Mouse (Mus musculus): ENCODE results near the gene Pck2.

Pck2 gene

DNA sequence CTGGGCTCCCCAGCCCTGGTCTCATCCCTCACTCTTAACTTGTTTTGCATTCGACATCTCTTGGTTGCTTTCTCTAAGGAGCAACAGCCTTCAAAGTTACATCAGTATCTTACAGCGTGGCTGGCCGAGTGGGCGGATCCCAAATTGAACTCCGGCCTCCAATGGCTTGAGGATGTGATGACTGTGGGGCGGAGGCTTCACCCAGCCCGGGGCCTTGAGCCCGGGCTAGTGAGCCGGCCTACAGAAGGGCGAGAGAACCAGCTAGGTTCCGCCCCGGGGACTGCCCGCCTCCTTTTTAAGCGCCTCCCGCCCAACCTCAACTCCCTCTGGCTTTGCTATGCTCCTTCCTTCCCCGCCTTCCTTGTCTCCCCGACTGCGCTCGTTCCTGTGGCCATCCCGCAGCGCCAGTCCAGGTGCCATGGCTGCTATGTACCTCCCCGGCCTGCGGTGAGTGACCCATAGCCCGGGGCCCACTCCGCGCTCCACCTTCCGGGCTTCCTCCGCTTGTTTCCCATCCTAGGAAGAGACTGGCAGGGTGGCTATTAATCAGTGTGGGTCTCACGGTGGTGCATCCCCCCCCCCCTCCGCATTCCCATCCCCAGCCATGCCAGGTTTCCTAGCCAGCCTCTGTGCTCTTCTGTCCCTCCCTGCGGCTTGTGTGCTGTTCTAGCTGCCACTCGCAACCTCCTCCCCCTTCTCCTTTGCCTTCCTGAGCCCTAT is at the start of gene Pck2:
TSS of gene Pck2 (plus strand) at position 200 of the 720 bp plus-strand sequence.
- peak; percentile 85 for DNase-seq (ENCODE audit: low spot score)

DNA sequence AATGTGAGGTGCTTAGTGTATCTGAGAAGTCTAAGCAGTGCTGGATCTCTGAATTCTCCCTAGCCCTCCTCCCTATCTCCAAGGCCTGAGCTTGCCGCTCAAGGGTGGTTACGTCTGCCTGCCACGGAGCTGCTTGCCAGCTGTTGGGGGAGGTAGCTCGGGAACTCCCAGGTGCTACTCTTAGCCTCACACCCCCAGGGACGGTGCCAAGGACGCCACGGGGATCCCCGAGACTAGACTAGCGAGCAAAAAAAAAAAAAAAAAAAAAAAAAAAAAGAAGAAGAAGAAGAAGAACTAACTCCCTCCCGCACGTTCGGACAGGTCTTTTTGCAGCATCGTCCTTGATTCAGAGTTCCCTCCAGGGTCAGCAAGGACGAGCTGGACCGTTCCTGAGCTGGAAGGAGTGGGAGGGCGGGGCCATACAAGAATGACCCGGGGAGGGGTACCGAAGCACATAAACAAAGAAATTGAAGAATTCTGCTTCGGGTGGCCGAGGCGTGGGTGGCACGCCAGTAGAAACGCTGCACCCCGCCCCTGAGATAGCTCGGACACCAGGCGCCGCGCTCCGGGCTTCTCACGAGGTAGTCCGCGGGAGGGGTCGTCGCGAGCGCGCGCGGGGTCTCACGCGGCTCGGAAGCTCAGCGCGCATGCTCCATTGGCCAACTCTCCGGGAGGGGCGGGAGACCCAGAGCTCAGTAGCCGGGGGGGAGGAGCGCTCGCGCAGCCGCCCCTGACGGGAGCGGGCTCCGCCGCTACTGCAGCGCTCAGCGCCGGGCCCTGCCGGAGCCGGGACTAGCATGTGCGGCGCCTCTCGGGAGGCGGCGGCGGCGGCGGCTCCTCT is 49.5 kb upstream of the Pck2 start, which contains the start of gene Carmil3:
TSS of gene Carmil3 (plus strand) at position 291 of the 841 bp plus-strand sequence.
- peak; percentile 72 for DNase-seq (ENCODE audit: low spot score)

DNA sequence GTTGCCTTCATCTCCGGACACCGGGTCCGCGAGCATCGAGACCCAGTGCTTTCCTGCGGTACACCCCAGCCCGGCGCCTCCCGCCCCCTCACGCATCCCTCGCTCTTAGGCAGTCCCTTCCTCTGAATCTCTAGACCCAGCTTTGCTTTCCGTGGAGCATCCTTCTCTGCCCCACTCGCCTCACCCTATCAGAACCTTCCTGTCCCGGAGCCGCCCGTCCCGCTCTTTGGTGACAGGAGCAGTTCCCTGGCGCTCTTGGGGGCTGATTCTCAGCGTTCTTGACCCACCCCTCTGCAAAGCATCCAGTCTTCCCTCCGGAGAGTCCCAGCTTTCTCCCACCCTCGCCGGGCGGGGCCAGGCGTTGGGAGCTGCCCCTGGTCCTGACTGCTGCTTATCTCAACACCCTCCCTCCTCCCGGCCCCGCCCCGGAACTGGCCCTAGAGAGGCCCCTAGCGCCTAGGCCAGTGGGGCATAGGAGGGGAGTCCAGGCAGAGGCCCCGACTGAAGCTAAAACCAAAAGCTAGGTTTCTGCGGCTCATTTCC is 48.7 kb upstream of the Pck2 start:
- DNase-seq (ENCODE audit: low spot score) = peak; percentile 85

DNA sequence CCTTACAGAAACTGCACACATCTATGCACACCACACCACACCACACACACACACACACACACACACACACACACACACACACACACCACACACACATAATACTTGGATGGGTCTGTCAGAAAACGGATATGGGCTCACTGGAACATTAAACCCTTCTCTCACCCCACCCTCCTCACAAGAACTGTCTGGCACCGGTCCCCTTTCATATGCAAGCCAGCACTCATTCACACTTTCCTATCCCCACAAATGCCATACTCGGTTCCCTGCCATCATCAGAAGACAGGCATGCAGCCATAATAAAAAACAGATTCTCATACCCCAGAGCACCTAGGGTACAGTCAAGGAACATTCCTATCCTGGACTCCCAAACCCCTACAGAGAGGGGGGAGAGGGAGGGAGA is 48.0 kb upstream of the Pck2 start:
- DNase-seq (ENCODE audit: low spot score) = no peak

DNA sequence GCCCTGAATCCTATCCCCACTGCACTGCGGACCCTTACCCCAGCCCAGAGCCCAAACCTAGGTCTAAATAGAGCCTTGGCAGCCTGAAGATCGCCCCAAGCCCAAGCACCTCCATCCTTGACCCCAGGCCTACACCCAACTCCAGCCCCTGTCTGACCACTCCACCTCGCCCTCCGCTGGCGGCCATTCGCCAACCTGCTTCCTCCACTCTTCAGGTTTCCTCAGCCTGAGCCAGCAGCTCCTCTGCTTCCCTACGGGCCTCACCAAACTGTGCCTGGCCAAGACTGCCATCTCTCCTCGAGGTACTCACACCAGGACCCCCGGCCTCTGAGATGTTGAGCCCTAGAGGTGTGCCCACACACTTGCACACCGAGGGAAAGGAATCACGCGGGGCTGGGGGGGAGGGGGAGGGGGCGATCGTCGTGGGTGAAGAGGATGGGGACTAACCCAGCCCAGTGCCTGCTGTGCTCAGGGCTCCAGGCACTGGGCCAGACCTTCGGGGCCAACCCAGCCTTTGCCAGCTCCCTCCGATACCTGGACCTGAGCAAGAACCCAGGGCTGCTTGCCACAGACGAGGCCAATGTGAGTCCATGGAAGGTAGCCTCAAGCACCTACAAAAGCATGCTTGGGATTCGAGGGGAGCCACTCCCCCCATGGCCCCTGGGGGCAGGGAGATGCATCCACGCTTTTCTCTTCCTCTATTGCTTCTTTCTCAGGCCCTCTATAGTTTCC is 44.4 kb upstream of the Pck2 start:
- no peak for DNase-seq (ENCODE audit: low spot score)

DNA sequence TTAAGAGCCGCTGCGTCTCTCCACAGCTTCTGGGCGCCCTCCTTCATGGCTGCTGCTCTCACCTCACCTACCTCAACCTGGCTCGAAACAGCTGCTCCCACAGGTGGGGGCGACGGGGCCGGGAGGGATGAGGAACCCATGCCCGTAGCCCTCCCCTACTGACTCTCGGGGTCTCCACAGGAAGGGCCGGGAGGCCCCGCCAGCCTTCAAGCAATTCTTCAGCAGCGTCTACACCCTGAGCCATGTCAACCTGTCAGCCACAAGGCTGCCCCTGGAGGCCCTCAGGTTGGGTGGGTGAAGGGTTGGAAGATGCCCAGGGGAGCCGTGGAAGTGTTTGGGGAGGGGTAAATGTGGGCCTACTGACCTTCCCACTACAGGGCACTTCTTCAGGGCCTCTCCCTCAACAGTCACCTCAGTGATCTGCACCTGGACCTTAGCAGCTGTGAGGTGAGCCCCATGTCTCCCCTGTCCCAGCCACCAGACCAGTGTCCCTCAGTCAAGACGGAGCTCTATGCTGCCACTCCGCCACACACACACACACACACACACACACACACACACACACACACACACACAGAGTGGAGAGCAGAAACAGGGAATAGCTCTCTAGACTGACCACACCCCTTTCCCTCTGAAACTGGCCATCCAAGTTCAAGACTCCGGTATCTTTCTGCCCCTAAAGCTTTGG is 43.2 kb upstream of the Pck2 start:
- no peak for DNase-seq (ENCODE audit: low spot score)

DNA sequence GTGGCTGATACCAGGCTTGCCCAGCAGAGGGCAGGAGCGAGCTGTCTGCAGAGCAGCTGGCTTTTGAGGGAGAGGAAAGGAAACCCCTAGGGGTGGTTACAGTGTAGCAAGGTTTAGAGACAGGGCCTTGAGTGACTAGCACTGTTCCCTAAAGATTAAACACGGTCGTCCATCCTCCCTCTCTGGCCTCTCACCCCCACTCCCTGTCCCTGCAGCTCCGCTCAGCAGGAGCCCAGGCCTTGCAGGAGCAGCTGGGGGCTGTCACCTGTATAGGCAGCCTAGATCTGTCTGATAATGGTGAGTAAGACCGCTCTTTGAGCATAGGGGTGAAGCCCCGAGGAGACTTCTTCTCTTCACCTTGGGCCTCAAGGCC is 42.6 kb upstream of the Pck2 start:
- peak; percentile 68 for DNase-seq (ENCODE audit: low spot score)

DNA sequence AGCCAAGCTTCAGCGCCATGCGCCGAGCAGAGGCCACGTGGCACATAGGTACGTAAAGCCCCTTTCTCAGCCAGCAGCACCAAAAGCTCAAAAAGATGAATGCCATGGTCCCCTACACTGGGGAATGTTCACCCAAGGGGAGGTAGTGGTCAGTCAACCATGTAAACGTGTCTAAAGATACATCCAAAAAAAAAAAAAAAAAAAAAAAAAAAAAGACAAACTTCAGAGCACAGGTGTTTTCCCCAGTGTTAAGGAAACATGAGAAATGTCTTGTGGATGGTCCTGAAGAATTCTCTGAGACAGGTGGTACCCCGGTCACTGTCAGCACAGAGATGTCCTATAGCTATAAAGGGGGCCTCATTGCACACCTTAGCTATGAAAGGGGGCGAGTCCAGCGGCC is 34.5 kb upstream of the Pck2 start:
- no peak for DNase-seq (ENCODE audit: low spot score)

DNA sequence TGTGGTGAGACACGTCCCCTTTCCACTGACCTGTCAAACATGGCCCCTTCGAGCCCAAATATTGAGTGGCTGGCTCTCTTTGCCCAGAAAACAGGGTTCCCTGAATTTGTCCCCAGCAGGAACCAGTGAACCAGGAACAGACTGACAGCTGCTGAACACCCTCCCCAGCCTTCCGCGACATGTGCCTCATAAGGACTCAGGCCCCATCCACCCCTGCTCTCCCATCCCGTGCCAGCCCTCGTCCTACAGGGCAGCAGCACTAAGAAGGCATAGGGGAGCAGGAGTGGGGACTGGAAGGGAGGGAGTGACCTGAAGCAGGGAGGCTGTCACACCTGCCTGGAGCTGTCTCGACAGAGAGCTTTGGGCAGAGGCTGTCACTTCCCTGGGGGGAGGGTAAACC is 32.3 kb upstream of the Pck2 start:
- no peak for DNase-seq (ENCODE audit: low spot score)

DNA sequence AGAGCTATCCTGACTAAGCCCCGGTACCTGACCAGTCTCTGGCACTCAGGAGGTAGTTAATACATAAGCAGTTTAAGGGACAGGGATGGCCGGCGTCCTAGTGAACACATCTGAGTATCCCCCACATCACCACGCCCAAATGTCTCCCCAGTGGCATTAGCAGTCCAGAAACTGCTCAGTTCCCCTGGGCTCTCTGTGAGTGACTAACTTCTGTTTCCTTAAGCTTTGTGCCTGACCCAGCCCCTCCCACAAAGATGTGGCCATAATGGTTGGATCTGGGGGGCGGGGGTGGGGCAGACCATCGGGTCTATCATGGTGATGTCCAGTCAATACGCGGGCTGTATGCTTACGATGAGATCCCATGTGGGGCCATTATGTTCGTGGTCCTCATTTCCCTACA is 30.5 kb upstream of the Pck2 start:
- DNase-seq (ENCODE audit: low spot score) = no peak

DNA sequence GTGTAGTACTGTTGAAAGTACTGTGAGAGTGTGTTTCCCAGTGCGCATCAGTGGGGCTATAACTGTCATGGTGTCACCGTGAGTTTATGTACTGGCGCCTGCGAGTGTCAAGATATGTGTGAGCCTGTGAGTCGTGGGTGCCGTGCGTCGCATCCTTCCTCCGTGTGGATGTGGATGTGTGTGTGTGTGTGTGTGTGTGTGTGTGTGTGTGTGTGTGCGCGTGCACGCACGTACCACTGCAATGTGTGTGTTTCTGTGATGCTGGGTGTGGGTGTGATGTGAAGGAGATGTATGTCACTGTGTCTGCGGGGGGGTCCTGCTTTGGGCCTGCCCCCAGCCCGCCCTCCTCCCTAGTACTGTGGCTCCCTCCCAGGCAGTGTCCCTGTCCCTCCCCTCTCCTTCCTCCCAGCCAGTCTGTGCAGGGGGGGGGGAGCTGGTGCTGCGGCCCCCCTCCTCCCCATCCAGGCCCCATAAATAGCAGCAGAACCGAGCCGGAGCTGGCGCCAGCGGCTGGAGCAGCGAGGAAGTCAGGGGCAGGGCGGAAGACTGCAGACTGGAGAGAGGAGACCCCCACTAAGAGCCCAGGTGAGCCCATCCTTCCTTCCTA is 29.8 kb upstream of the Pck2 start, which contains the start of gene Cpne6:
TSS of gene Cpne6 (plus strand) at position 321 of the 607 bp plus-strand sequence.
- DNase-seq (ENCODE audit: low spot score) = no peak

DNA sequence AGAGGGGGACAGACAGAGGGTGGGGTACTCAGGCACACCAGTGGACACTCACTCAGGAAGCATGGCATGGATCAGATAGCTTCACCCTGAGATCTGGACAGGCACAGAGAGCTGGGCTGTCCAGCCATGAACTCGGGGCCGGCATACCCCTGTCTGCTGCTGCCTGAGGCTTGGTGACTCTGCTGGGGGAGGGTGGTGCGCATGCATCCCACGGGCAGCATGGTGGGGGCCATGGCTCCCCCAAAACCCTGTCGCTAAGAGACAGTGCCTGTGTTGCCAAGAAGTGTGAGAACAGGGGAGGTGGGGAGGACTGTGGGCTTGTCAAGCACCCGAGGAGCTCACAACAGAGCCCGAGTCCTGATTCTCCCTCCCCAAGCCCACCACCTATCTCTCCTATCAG is 29.0 kb upstream of the Pck2 start:
- DNase-seq (ENCODE audit: low spot score) = no peak

DNA sequence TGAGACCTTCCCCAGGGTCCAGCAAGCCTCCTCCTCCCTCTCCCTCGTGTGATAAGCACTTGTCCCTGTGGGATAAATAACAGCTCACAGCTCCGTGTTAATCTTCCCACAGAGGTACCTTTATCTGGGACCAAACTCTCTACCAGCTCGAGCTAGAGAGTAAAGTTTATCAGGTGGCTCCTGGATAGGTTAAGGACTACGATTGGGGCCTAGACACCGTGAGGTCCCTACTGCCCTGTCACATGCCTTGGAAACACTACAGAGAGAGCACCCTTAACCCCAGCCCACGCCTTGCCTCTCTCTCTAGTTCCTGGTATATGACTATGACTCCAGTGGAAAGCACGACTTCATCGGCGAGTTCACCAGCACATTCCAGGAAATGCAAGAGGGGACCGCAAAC is 26.1 kb upstream of the Pck2 start:
- no peak for DNase-seq (ENCODE audit: low spot score)

DNA sequence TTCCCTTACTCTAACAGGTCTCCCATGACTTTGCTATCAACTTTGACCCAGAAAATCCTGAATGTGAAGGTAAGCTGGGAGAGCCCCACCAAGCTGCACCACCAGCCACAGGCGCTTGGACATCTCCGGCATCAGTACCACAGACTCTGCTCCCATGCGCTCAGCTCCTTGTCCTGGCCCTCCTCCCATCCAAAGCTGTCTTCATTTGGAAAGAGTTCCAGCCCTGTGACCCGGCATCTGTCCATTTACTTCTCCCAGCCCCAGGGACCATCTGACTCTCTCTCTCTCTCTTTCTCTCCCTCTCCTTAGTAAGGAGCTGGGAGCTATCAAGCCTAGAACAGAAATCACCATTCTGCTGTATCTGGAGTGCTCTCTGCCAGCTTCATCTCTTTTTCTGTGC is 24.2 kb upstream of the Pck2 start:
- DNase-seq (ENCODE audit: low spot score) = no peak

DNA sequence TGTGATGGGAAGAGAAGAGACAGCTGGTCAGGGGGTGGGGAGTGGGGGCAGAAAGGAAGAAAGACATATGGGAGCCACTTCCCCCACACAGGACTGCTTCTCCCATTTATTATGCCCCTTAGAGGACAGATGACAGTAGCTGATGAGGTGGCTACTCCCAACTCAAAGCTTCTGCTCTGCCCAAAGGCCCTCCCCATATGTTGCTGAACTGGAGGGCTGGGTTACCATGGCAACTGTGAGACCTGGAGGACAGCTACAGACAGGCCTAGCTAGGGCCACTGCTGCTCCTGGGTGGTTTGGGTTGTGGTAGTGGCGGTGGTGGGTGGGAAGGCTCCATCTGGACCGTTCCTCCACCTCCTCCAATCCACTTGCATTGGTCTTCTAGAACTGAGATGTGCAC is 21.2 kb upstream of the Pck2 start:
- no peak for DNase-seq (ENCODE audit: low spot score)

DNA sequence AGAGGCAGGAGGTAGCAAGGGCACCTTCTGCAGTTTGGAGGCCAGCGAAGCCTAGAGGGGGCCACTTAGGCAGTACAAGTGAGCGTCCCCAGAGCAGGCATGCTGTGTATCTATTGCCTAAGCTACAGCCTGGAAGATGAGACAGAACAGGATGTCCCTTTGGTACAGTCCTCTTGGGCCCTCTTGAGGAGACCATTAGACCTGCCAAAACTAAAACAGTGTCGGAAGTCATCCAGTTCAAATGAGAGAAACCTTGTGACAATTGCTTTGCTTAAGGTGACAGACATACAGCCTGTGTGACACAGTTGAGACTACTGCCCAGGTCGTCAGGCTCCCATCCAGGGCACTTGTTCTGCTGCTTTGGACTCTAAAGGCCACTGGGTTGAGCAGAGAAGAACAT is 20.5 kb upstream of the Pck2 start:
- DNase-seq (ENCODE audit: low spot score) = no peak

DNA sequence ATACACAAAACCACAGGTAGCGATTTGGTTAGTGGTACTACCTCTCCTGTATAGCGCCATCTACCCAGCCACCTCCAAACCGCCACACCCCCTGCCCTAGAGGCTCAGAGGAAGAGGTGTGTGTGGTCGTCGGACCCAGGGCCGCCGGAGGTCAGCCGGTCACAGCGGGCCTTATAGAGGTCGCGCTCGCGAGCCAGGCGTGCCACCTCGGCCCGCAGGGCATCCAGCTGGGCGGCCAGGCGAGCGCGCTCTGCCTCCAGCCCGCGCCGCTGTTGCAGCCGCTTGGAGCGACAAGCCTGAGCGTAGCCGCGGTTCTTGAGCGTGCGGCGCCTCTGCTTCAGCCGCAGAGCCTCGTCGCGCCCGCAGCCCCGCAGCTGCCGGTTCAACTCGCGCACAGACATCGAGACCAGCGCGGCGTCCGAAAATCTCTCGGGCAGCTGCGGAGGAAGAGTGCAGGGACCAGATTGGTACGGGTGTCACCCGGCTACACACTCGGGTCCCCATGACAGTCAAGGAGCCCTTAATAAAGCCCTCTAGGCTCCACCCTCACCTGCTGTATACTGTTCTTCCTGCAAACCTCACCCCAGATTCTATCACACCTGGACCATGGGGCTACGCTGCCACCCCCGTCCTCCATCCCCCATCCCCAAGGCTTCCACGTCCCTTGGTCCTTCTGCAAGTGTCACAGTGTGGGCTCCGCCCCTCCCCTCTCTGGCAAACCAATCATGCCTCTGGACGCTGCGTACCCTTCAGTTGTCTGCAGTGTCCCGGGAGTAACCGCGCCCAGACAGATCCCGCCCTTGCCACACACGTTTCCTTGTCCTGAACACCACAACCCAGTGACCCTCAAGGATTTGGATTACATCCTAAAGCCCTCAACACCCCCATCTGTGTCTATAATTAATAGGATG is 19.4 kb upstream of the Pck2 start:
- DNase-seq (ENCODE audit: low spot score) = peak; percentile 17

DNA sequence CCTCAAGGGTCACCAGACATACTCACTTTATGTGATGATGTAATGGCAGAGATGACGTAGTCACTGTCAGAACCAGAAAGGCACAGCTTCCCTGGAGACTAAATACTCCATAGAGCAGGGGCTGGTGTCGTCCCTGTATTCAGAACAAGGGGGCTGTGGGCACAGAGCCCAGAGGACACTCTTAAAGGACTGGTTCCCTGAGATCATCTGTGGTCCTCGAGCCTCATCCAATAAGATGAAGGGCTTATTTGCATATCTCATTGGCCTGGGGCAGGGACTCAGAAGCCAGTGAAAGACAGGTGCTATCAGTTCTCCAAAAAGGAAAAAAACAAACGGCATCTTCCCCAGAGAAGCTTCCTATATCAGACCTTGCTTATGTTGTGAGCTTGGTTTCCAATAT is 16.0 kb upstream of the Pck2 start:
- DNase-seq (ENCODE audit: low spot score) = no peak

DNA sequence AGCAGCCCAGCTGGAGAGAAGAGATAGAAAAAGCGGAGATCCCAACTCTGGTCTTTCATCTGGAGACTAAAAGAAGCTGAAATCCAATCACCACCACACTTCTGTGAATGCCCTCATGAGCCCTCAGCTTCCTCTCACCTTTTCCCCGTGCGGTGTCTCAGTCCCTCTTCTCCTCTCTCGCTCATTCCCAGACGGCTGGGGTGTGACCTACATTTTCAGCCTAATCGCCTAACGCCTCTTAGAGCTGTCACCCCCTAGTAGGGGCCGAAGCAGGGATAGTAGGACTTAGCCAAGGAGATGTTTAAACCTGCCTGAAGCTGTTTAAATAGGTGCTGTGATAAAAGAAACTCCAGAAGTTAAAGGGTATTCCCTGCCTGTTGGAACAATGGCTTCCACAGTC is 15.3 kb upstream of the Pck2 start, which contains the start of gene Nrl:
TSS of gene Nrl (minus strand) at position 197 of the 400 bp plus-strand sequence.
- no peak for DNase-seq (ENCODE audit: low spot score)

DNA sequence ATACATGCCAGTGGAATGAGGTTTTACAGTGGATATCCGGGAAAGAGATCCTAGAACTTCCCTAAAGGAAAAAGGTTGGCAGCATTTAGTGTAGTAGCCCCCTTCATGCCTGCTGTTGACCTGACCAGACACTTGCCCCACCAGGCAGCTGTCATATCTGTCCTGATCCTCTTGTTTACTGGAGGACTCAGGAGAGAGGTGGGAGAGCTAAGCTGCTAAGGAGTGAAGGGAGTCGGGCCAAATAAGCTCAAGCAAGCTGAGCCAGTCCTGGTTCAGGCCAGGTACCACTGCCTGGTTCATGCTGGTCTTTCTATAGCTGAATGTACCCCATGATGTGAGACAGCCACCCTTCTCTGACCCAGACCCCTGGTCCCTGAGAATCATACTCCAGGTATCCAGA is 13.4 kb upstream of the Pck2 start:
- no peak for DNase-seq (ENCODE audit: low spot score)
